Mouse (Mus musculus): ENCODE measurements around the gene Acot4. TPM values are rescaled to one million over a fixed set of nuclear protein-coding genes. Genes with fewer than 3 reads are reported as not detected.
"Not testable (repeated sequence)": the region's sequence is repeated elsewhere in the genome, so short reads cannot be mapped to it uniquely, and the experiment has no call there.

The Acot4 gene
- polyA plus RNA-seq, 1 experiment from 2014 or later: 0.68 TPM

GRCm38 (mm10) chr12:84025888-84026287 is 12.3 kb upstream of the Acot4 start:
- Histone ChIP-seq H3K9ac (ENCODE audit: low read depth, low read length) (no peak overlapping the region), H3K4me3 (ENCODE audit: low read length) (no peak overlapping the region), H3K4me2 (ENCODE audit: low read length) (no peak overlapping the region), H3K27me3 (replicated peaks; ENCODE audit: control insufficient read depth, insufficient read depth, low read length) (no peaks in the 10 kb centered on the region), H3K9me3 (ENCODE audit: control insufficient read depth, low read length) (no peaks in the 10 kb centered on the region), H3K4me1 (ENCODE audit: control insufficient read depth, insufficient read depth, low read depth, low read length) (no peaks in the 10 kb centered on the region), H3K27ac (ENCODE audit: low read depth, low read length) (no peak overlapping the region), H3K36me3 (ENCODE audit: control insufficient read depth, insufficient read depth, low read length) (no peaks in the 10 kb centered on the region)
- ATAC-seq: no peak
- WGBS: 91% methylated on average over 7 of the region's 7 CpGs

- not testable (repeated sequence) for H3K27ac ChIP-seq (ENCODE audit: low read depth, low read length); H3K9me3 ChIP-seq (ENCODE audit: control insufficient read depth, low read length); H3K36me3 ChIP-seq (ENCODE audit: control insufficient read depth, insufficient read depth, low read length); ATAC-seq; H3K4me2 ChIP-seq (ENCODE audit: low read length); H3K27me3 ChIP-seq (replicated peaks; ENCODE audit: control insufficient read depth, insufficient read depth, low read length); H3K4me3 ChIP-seq (ENCODE audit: low read length); H3K9ac ChIP-seq (ENCODE audit: low read depth, low read length); H3K4me1 ChIP-seq (ENCODE audit: control insufficient read depth, insufficient read depth, low read depth, low read length)
- 32% methylated on average over 3 of the region's 3 CpGs for WGBS
Observed at GRCm38 (mm10) chr12:84028328-84028727, 9.9 kb upstream of the Acot4 start.

GRCm38 (mm10) chr12:84029043-84029442 is 9.1 kb upstream of the Acot4 start:
- H3K27ac ChIP-seq (ENCODE audit: low read depth, low read length); H3K4me1 ChIP-seq (ENCODE audit: control insufficient read depth, insufficient read depth, low read depth, low read length); H3K27me3 ChIP-seq (replicated peaks; ENCODE audit: control insufficient read depth, insufficient read depth, low read length); H3K9me3 ChIP-seq (ENCODE audit: control insufficient read depth, low read length); H3K36me3 ChIP-seq (ENCODE audit: control insufficient read depth, insufficient read depth, low read length); H3K4me2 ChIP-seq (ENCODE audit: low read length); H3K9ac ChIP-seq (ENCODE audit: low read depth, low read length); ATAC-seq; H3K4me3 ChIP-seq (ENCODE audit: low read length): not testable (repeated sequence)
- WGBS: 93% methylated on average over 1 of the region's 1 CpGs

- Histone ChIP-seq H3K36me3 (ENCODE audit: control insufficient read depth, insufficient read depth, low read length) (no peaks in the 10 kb centered on the region), H3K27me3 (replicated peaks; ENCODE audit: control insufficient read depth, insufficient read depth, low read length) (no peaks in the 10 kb centered on the region), H3K9ac (ENCODE audit: low read depth, low read length) (no peak overlapping the region), H3K4me1 (ENCODE audit: control insufficient read depth, insufficient read depth, low read depth, low read length) (no peaks in the 10 kb centered on the region), H3K4me2 (ENCODE audit: low read length) (no peak overlapping the region), H3K9me3 (ENCODE audit: control insufficient read depth, low read length) (no peaks in the 10 kb centered on the region), H3K4me3 (ENCODE audit: low read length) (no peak overlapping the region), H3K27ac (ENCODE audit: low read depth, low read length) (no peak overlapping the region)
- 69% methylated on average over 4 of the region's 4 CpGs for WGBS
- peak; percentile 73; the same call in 1 of the 2 replicates for ATAC-seq
Observed at GRCm38 (mm10) chr12:84030659-84031332, 7.4 kb upstream of the Acot4 start.

GRCm38 (mm10) chr12:84032854-84033253 is 5.3 kb upstream of the Acot4 start:
- Histone ChIP-seq H3K9me3 (ENCODE audit: control insufficient read depth, low read length) (no peaks in the 10 kb centered on the region), H3K4me1 (ENCODE audit: control insufficient read depth, insufficient read depth, low read depth, low read length) (no peaks in the 10 kb centered on the region), H3K36me3 (ENCODE audit: control insufficient read depth, insufficient read depth, low read length) (no peaks in the 10 kb centered on the region), H3K27me3 (replicated peaks; ENCODE audit: control insufficient read depth, insufficient read depth, low read length) (no peaks in the 10 kb centered on the region; the same call in 1 of the 2 replicates), H3K9ac (ENCODE audit: low read depth, low read length) (no peak overlapping the region), H3K4me3 (ENCODE audit: low read length) (no peak overlapping the region), H3K4me2 (ENCODE audit: low read length) (no peak overlapping the region), H3K27ac (ENCODE audit: low read depth, low read length) (no peak overlapping the region)
- WGBS: 88% methylated on average over 4 of the region's 4 CpGs
- ATAC-seq: no peak

GRCm38 (mm10) chr12:84033302-84033701 is 4.9 kb upstream of the Acot4 start:
- ATAC-seq; H3K9me3 ChIP-seq (ENCODE audit: control insufficient read depth, low read length); H3K36me3 ChIP-seq (ENCODE audit: control insufficient read depth, insufficient read depth, low read length); H3K9ac ChIP-seq (ENCODE audit: low read depth, low read length); H3K27me3 ChIP-seq (replicated peaks; ENCODE audit: control insufficient read depth, insufficient read depth, low read length); H3K4me3 ChIP-seq (ENCODE audit: low read length); H3K27ac ChIP-seq (ENCODE audit: low read depth, low read length); H3K4me1 ChIP-seq (ENCODE audit: control insufficient read depth, insufficient read depth, low read depth, low read length); H3K4me2 ChIP-seq (ENCODE audit: low read length): not testable (repeated sequence)
- WGBS: 83% methylated on average over 2 of the region's 2 CpGs

- H3K4me1 ChIP-seq (ENCODE audit: control insufficient read depth, insufficient read depth, low read depth, low read length): peaks cover 3% of the 10 kb centered on the region; the same call in 1 of the 2 replicates
- WGBS: 65% methylated on average over 4 of the region's 4 CpGs
- no peaks in the 10 kb centered on the region; the same call in 1 of the 2 replicates for H3K27me3 ChIP-seq (replicated peaks; ENCODE audit: control insufficient read depth, insufficient read depth, low read length)
- ATAC-seq: no peak
- H3K9me3 ChIP-seq (ENCODE audit: control insufficient read depth, low read length): no peaks in the 10 kb centered on the region
- no peak overlapping the region for H3K9ac ChIP-seq (ENCODE audit: low read depth, low read length)
- H3K27ac ChIP-seq (ENCODE audit: low read depth, low read length): no peak overlapping the region
- no peaks in the 10 kb centered on the region for H3K36me3 ChIP-seq (ENCODE audit: control insufficient read depth, insufficient read depth, low read length)
- no peak overlapping the region for H3K4me3 ChIP-seq (ENCODE audit: low read length)
- no peak overlapping the region for H3K4me2 ChIP-seq (ENCODE audit: low read length)
Observed at GRCm38 (mm10) chr12:84034108-84034507, 4.1 kb upstream of the Acot4 start.

GRCm38 (mm10) chr12:84038691-84039111 is 522 bp downstream of the Acot4 start, which contains the start of gene Gm49366:
Gene Gm49366, plus strand, starts transcription at chr12:84038935.
- H3K27me3 ChIP-seq (replicated peaks; ENCODE audit: control insufficient read depth, insufficient read depth, low read length): not testable (repeated sequence)
- ATAC-seq: peak; percentile 58; the same call in 1 of the 2 replicates

GRCm38 (mm10) chr12:84042248-84042647 is 4.1 kb downstream of the Acot4 start:
- H3K4me1 ChIP-seq (ENCODE audit: control insufficient read depth, insufficient read depth, low read depth, low read length): peaks cover 3% of the 10 kb centered on the region; the same call in 1 of the 2 replicates
- no peak for ATAC-seq
- H3K27me3 ChIP-seq (replicated peaks; ENCODE audit: control insufficient read depth, insufficient read depth, low read length): no peaks in the 10 kb centered on the region; the same call in 1 of the 2 replicates
- no peaks in the 10 kb centered on the region for H3K36me3 ChIP-seq (ENCODE audit: control insufficient read depth, insufficient read depth, low read length)
- no peak overlapping the region for H3K4me2 ChIP-seq (ENCODE audit: low read length)
- H3K4me3 ChIP-seq (ENCODE audit: low read length): no peak overlapping the region
- no peak overlapping the region for H3K9ac ChIP-seq (ENCODE audit: low read depth, low read length)
- peaks cover 6% of the 10 kb centered on the region; the same call in 1 of the 2 replicates for H3K9me3 ChIP-seq (ENCODE audit: control insufficient read depth, low read length)
- no peak overlapping the region for H3K27ac ChIP-seq (ENCODE audit: low read depth, low read length)
- 91% methylated on average over 5 of the region's 5 CpGs for WGBS

More at GRCm38 (mm10) chr12:84038691-84039111, 522 bp downstream of the Acot4 start, which contains the start of gene Gm49366:
- 2% methylated on average over 32 of the region's 39 CpGs for WGBS
- not testable (repeated sequence) for H3K36me3 ChIP-seq (ENCODE audit: control insufficient read depth, insufficient read depth, low read length); H3K9me3 ChIP-seq (ENCODE audit: control insufficient read depth, low read length); H3K27ac ChIP-seq (ENCODE audit: low read depth, low read length); H3K4me1 ChIP-seq (ENCODE audit: control insufficient read depth, insufficient read depth, low read depth, low read length)
- H3K4me2 ChIP-seq (ENCODE audit: low read length): peak within 1 kb of the TSS; percentile 75
- H3K9ac ChIP-seq (ENCODE audit: low read depth, low read length): peak within 1 kb of the TSS; percentile 68
- peak within 1 kb of the TSS; percentile 50 for H3K4me3 ChIP-seq (ENCODE audit: low read length)

All from hindbrain, embryonic 16.5 days (tissue).